Mouse (Mus musculus): ENCODE measurements around the gene Slc19a2. TPM values are rescaled to one million over a fixed set of nuclear protein-coding genes. Genes with fewer than 3 reads are reported as not detected.

The Slc19a2 gene
- total and polyA plus RNA-seq, 2 experiments from 2014 or later = 10.3 to 19.3 TPM

- DNase-seq (ENCODE audit: low spot score) (no peak), ATAC-seq (no peak)
- Histone ChIP-seq H3K36me3 (ENCODE audit: insufficient read depth, low read length) (peaks cover 42% of the 10 kb centered on the region), H3K4me2 (ENCODE audit: low read depth, low read length) (no peak overlapping the region), H3K4me3 (ENCODE audit: low read length) (no peak overlapping the region), H3K27ac (no peak overlapping the region), H3K27me3 (ENCODE audit: insufficient read depth, low read length) (no peaks in the 10 kb centered on the region), H3K9ac (replicated peaks; ENCODE audit: low read length) (no peak overlapping the region), H3K9me3 (ENCODE audit: low read length) (no peaks in the 10 kb centered on the region), H3K4me1 (ENCODE audit: insufficient read depth, low read length) (no peaks in the 10 kb centered on the region)
- 97% methylated on average over 4 of the region's 5 CpGs for WGBS
- no peak for TF ChIP-seq CTCF (IDR thresholded peaks at IDR 0.05; ENCODE audit: low read depth)
These were observed 47.6 kb downstream of the Slc19a2 start for GRCm38 (mm10) chr1:164296473-164296872.

DNA sequence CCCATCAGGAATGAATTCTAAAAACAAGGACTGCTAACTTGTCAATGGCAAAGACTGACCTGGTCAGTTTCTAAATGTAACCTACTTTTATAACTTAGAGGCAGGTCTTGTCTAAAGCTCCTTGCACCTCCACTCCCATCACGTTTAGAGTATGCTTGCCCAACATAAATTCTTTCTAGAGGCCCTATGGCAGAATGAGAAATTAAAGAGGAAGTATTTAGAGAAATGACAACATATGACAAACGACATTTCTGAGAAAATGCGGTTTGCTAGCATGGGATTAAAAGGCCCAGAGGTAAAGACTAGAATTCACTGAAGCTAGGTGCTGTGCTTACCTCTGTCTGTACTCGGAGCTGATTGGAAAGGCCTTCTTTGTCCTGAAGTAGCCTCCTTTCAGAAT lies 53.1 kb downstream of the Slc19a2 start:
- peaks cover 36% of the 10 kb centered on the region for H3K36me3 ChIP-seq (ENCODE audit: insufficient read depth, low read length)
- no peak overlapping the region for H3K4me2 ChIP-seq (ENCODE audit: low read depth, low read length)
- TF ChIP-seq CTCF (IDR thresholded peaks at IDR 0.05; ENCODE audit: low read depth) = no peak

DNA sequence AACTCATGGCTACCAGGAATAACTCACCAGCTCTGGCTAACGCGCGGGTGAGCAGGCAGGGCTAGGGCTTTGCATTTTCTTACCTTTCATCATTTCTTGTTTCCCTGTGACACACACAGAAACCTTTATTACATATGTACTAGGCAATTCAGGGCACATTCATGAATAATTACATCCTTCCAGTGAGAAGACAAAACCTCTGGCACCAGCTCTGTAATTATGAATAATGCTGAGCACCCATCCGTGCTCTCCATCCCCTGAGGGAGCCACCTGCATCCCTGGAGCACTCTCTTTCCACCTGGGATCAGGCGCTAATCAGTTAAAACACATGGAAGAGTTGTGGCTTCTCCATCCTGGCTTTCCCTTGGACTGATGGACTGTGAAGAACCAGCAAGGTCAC lies 55.0 kb downstream of the Slc19a2 start, which contains the start of gene Nme7:
Nme7 (plus strand) TSS at position 301 of the 400 bp plus-strand sequence.
- ATAC-seq = no peak

More for the DNA sequence above, 53.1 kb downstream of the Slc19a2 start:
- Histone ChIP-seq H3K9me3 (ENCODE audit: low read length) (no peaks in the 10 kb centered on the region), H3K27ac (no peak overlapping the region), H3K4me1 (ENCODE audit: insufficient read depth, low read length) (no peaks in the 10 kb centered on the region), H3K4me3 (ENCODE audit: low read length) (no peak overlapping the region), H3K9ac (replicated peaks; ENCODE audit: low read length) (no peak overlapping the region), H3K27me3 (ENCODE audit: insufficient read depth, low read length) (no peaks in the 10 kb centered on the region)
- 94% methylated on average over 4 of the region's 4 CpGs for WGBS
- no peak for DNase-seq (ENCODE audit: low spot score)
- no peak for ATAC-seq

DNA sequence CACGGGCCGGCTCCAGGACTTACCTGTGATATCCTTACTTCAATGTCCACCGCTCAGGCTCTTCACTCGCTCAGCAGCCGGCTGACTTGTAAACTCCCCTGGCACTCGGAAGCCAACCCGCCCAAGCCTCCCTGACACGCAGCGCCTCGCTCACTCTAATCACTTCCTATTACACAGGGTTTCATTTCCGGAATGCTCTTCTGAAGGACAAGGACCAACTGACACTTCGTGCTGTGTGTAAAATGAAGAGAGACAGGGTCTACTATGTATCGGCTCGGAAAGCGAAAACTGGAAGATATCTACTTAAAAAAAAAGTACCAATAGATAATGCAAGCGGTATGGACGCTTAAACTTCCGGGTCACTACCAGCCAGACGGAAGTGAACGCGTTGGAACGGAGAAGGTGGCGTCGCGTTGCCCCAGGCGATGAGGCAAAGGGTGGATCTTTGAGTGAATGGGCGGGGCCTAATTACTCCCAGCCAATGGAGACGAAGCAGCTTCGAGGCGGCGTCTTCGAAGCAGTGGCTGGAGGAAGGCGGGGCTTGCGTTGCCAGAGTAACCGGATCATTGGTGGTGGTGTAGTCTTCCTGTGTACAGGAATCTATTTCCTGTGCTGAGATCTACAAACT lies 58.4 kb downstream of the Slc19a2 start, which contains the start of gene Blzf1:
Blzf1 (minus strand) TSS at position 366 of the 628 bp plus-strand sequence.
- H3K4me3 ChIP-seq (ENCODE audit: low read length) = peak within 1 kb of the TSS; percentile 80
- H3K27me3 ChIP-seq (ENCODE audit: insufficient read depth, low read length) = no peaks in the 10 kb centered on the region
- DNase-seq (ENCODE audit: low spot score) (peak; percentile 100), ATAC-seq (peak; percentile 99)
- whole genome bisulfite sequencing = under 1% methylated on average over 35 of the region's 35 CpGs
- H3K36me3 ChIP-seq (ENCODE audit: insufficient read depth, low read length) = peaks cover 5% of the 10 kb centered on the region; the same call in 1 of the 2 replicates
- H3K9ac ChIP-seq (replicated peaks; ENCODE audit: low read length) = peak within 1 kb of the TSS; percentile 73
- TF ChIP-seq CTCF (IDR thresholded peaks at IDR 0.05; ENCODE audit: low read depth) = no peak
- H3K4me1 ChIP-seq (ENCODE audit: insufficient read depth, low read length) = no peaks in the 10 kb centered on the region
- H3K4me2 ChIP-seq (ENCODE audit: low read depth, low read length) = peak within 1 kb of the TSS; percentile 96
- H3K9me3 ChIP-seq (ENCODE audit: low read length) = no peaks in the 10 kb centered on the region
- peak within 1 kb of the TSS; percentile 86 for H3K27ac ChIP-seq

More for the DNA sequence above, 55.0 kb downstream of the Slc19a2 start, which contains the start of gene Nme7:
- no peak for DNase-seq (ENCODE audit: low spot score)
- H3K9me3 ChIP-seq (ENCODE audit: low read length) = no peaks in the 10 kb centered on the region
- no peak within 1 kb of the TSS for H3K4me2 ChIP-seq (ENCODE audit: low read depth, low read length)
- peaks cover 24% of the 10 kb centered on the region for H3K36me3 ChIP-seq (ENCODE audit: insufficient read depth, low read length)
- H3K4me1 ChIP-seq (ENCODE audit: insufficient read depth, low read length) = no peaks in the 10 kb centered on the region
- no peaks in the 10 kb centered on the region for H3K27me3 ChIP-seq (ENCODE audit: insufficient read depth, low read length)
- H3K27ac ChIP-seq = no peak within 1 kb of the TSS
- no peak within 1 kb of the TSS for H3K4me3 ChIP-seq (ENCODE audit: low read length)
- 84% methylated on average over 5 of the region's 5 CpGs for WGBS
- no peak for TF ChIP-seq CTCF (IDR thresholded peaks at IDR 0.05; ENCODE audit: low read depth)
- no peak within 1 kb of the TSS for H3K9ac ChIP-seq (replicated peaks; ENCODE audit: low read length)

DNA sequence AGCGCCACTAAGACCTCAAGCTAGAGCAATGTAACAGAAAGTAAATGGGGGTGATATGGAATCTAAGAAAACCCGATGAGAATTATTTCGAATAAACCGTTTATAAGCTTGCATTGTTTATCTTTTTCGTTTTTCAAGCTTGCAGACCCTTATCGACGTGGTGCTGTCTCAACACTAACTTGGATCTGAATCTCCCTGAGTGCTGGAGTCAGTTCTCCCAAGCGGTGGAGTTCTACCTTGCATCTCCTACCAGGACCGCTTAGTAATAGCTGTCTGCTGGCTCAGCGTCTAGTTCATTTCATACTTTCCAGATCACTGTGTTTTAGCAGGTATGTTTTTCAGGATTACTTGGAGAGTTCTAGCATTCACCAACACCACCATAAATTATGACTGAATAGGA lies 59.1 kb downstream of the Slc19a2 start:
- Histone ChIP-seq H3K4me2 (ENCODE audit: low read depth, low read length) (peak overlapping the region; percentile 96), H3K4me3 (ENCODE audit: low read length) (peak overlapping the region; percentile 80), H3K27ac (peak overlapping the region; percentile 56), H3K9ac (replicated peaks; ENCODE audit: low read length) (peak overlapping the region; percentile 61), H3K36me3 (ENCODE audit: insufficient read depth, low read length) (no peaks in the 10 kb centered on the region), H3K27me3 (ENCODE audit: insufficient read depth, low read length) (no peaks in the 10 kb centered on the region), H3K9me3 (ENCODE audit: low read length) (no peaks in the 10 kb centered on the region), H3K4me1 (ENCODE audit: insufficient read depth, low read length) (no peaks in the 10 kb centered on the region)
- no peak for TF ChIP-seq CTCF (IDR thresholded peaks at IDR 0.05; ENCODE audit: low read depth)
- WGBS = 11% methylated on average over 10 of the region's 10 CpGs
- no peak for DNase-seq (ENCODE audit: low spot score)
- ATAC-seq = peak; percentile 10; the same call in 1 of the 2 replicates

GRCm38 (mm10) chr1:164314085-164314484 lies 65.2 kb downstream of the Slc19a2 start:
- TF ChIP-seq CTCF (IDR thresholded peaks at IDR 0.05; ENCODE audit: low read depth) = no peak
- Histone ChIP-seq H3K27ac (no peak overlapping the region), H3K9me3 (ENCODE audit: low read length) (no peaks in the 10 kb centered on the region), H3K27me3 (ENCODE audit: insufficient read depth, low read length) (no peaks in the 10 kb centered on the region), H3K4me3 (ENCODE audit: low read length) (no peak overlapping the region), H3K4me1 (ENCODE audit: insufficient read depth, low read length) (no peaks in the 10 kb centered on the region), H3K9ac (replicated peaks; ENCODE audit: low read length) (no peak overlapping the region), H3K36me3 (ENCODE audit: insufficient read depth, low read length) (no peaks in the 10 kb centered on the region), H3K4me2 (ENCODE audit: low read depth, low read length) (no peak overlapping the region)
- ATAC-seq (no peak), DNase-seq (ENCODE audit: low spot score) (no peak)
- 94% methylated on average over 5 of the region's 5 CpGs for WGBS

Other genes with a start within 250 kb of the Slc19a2 start
- not detected in 2 replicates for gene Sele, start 200.8 kb upstream of the Slc19a2 start, total RNA-seq (2014; rRNA removed)
- not detected in 2 replicates for gene Sele, start 200.8 kb upstream of the Slc19a2 start, polyA plus RNA-seq (2015; fragmentation: Nextera tagmentation; extraction: Ambion mirVana)
- 0.05 and 0.58 TPM in 2 replicates for gene Sell, start 187.1 kb upstream of the Slc19a2 start, total RNA-seq (2014; rRNA removed)
- gene Sell, start 187.1 kb upstream of the Slc19a2 start, polyA plus RNA-seq (2015; fragmentation: Nextera tagmentation; extraction: Ambion mirVana) = 0.13 TPM in 1 of 2 replicates, not detected in the other
- gene Selp, start 133.8 kb upstream of the Slc19a2 start, total RNA-seq (2014; rRNA removed) = not detected in 2 replicates
- gene Selp, start 133.8 kb upstream of the Slc19a2 start, polyA plus RNA-seq (2015; fragmentation: Nextera tagmentation; extraction: Ambion mirVana) = 0.18 TPM in 1 of 2 replicates, not detected in the other
- gene F5, start 97.2 kb upstream of the Slc19a2 start, total RNA-seq (2014; rRNA removed) = 0.26 and 0.40 TPM in 2 replicates
- gene F5, start 97.2 kb upstream of the Slc19a2 start, polyA plus RNA-seq (2015; fragmentation: Nextera tagmentation; extraction: Ambion mirVana) = 0.09 and 0.14 TPM in 2 replicates
- gene Ccdc181, start 26.5 kb downstream of the Slc19a2 start, total RNA-seq (2014; rRNA removed) = 5.8 and 6.4 TPM in 2 replicates
- gene Ccdc181, start 26.5 kb downstream of the Slc19a2 start, polyA plus RNA-seq (2015; fragmentation: Nextera tagmentation; extraction: Ambion mirVana) = 24.6 and 25.0 TPM in 2 replicates
- 12.4 and 19.7 TPM in 2 replicates for gene Nme7, start 55.1 kb downstream of the Slc19a2 start, total RNA-seq (2014; rRNA removed)
- gene Nme7, start 55.1 kb downstream of the Slc19a2 start, polyA plus RNA-seq (2015; fragmentation: Nextera tagmentation; extraction: Ambion mirVana) = 24.8 and 30.1 TPM in 2 replicates
- gene Blzf1, start 58.4 kb downstream of the Slc19a2 start, total RNA-seq (2014; rRNA removed) = 9.1 and 10.8 TPM in 2 replicates
- gene Blzf1, start 58.4 kb downstream of the Slc19a2 start, polyA plus RNA-seq (2015; fragmentation: Nextera tagmentation; extraction: Ambion mirVana) = 26.1 and 26.6 TPM in 2 replicates
- 283 and 393 TPM in 2 replicates for gene Atp1b1, start 209.3 kb downstream of the Slc19a2 start, total RNA-seq (2014; rRNA removed)
- gene Atp1b1, start 209.3 kb downstream of the Slc19a2 start, polyA plus RNA-seq (2015; fragmentation: Nextera tagmentation; extraction: Ambion mirVana) = 629 and 642 TPM in 2 replicates

Measured in hindbrain, postnatal 0 days (tissue).